Mouse (Mus musculus): ENCODE results near the gene Itga6.

DNA sequence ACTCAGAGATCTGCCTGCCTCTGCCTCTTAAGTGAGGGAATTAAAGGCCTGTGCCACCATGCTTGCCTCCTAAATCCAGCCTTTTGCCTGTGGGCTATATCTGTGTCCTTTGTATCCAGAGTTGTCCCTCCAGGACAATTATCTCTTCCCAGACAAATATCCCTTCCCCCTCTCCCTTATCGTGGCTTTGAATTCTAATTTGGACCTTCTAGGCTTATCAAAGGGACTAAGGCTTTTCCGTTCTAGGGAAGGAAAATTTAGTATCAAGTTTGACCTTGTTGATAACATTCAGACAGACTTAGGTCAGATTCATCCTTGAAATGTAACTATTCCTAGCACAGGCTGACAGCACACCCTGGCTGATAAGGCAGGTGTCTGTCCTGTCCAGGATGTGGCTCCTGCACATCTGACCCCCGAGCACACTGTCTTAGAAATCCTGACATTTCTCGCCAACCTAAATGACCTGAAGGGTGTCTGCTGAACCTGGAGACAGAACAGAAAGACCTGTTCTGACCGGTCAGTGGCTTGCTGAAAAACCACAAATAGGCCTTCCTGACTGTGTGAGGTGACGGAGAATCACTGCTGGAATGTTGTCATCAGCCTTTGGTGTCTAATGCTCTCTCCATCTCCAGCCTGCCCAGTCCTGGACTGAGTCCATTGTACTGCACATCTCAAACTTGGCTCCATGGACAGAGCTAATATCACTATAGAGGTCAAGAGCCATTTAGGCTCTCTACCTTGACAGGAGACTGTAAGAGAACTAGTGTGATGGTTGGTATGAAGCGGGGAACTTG lies 18.3 kb upstream of the Itga6 start:
- TF ChIP-seq POLR2A (IDR thresholded peaks at IDR 0.05; ENCODE audit: low read depth, low read length) = no peak
- no peak for TF ChIP-seq CTCF (IDR thresholded peaks at IDR 0.05; ENCODE audit: extremely low read depth, insufficient read depth, insufficient read length, insufficient replicate concordance)
